Mouse (Mus musculus) left cerebral cortex, adult 11 months (tissue): Measurements from ENCODE around the gene Pxmp4.

Experiments used
- DNase-seq: peaks from one replicate; pipeline ENCODE4 v3.0.0; 2022; ENCODE audit warnings: low spot score

Gene Pxmp4

DNA sequence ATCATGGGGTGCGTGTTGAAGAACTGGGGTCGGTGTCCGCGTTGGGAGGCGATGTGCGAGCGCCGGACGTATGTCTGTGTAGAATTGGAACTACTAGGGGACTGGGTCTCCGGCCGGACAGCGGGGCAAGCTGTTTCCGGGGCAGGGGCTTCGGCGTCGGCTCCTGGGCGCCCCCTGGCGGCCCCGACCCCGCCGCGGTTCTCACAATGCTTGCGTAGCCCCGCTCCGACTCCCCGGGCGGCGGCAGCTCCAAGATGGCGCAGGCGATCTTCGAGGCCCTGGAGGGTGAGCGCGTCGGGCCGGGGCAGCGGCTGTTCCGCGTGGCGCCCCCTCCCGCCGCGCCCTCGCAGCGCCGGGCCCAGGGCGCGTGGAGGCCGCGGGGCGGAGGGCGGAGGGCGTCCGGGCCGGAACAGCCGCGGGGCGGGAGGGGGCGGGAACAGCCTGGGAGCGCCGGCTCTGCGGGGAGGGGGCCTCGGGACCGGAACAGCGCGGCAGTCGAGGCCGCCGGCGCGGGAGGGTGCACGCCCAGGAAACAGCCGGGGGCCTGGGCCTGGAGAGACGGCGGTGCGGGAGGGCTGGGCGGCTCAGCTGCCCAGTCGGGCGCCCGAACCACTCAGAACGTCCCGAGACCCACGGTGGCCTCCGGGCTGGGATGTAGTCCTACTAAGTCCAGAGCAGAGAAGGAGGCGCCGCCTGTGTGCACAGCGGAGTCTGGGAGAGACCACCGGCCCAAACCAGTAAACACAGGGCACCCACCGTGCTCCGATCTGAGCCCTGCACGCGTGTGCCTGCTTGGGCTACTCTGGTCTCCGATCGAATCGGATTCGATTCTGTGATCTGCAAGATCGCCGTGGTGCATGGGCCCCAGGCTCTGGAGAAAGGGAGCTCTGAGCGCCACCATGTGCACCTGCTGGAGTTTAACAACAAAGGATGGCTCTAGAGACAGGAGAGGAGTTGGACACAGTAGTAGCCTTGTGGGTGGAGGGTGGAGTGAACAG, 9.9 kb upstream of the Pxmp4 start, which contains the start of the genes Zfp341 and 4930519P11Rik:
Gene Zfp341, plus strand, starts transcription at position 180 of the 998 bp plus-strand sequence.
Gene 4930519P11Rik, minus strand, starts transcription at position 320 of the 998 bp plus-strand sequence.
- peak; percentile 81 for DNase-seq

DNA sequence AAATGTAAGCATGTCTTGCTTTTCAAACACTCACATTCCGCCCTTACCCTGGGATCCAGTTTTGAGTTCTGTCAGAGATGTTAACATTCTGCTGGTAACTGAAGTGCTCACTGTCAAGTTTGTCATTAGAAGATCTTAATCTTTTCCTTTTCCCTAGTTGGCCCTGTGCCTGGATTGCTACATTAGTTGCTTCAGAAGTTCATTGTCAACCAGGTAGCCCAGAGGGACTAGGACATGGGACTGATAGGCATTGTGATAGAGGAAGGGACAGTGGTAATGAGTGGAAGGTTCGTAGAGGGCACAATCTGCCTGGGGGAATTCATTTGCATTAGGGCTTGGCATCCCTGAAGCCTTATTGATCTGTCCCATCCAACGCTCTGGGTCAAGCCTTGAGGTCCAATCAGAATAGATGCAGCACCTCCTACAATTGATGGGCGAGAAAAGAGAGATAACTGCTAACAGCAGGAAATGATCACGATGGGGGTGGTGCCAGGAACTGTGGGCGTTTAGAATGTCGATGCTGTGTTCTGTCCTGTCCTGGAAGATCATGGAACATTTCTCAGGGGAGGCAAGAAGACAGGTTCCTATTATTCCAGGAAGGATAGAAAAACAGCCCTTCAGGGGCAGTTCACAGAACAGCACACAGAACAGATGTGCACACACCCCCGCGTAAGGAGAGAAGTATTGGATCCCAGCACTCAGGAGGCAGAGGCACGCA, 5.7 kb upstream of the Pxmp4 start:
- no peak for DNase-seq

DNA sequence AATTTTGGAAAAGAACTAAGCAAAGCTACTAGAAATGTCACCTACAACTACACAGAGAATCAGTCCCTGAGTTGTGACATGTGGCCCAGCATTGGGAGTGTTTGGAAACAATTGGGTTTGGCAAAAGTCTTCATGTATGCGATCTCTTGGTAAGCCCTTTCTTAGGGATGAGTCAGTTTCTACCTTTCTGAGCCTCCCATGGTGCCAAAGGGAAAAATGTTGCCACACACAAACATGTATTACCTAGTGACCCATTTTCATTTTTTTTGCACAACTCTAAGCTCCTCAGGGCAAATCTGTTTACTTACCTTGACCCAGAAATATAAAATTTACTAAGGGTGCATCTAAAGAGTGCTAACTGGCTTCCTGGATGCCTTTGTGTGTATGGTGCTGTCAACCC, 3.5 kb upstream of the Pxmp4 start:
- no peak for DNase-seq

DNA sequence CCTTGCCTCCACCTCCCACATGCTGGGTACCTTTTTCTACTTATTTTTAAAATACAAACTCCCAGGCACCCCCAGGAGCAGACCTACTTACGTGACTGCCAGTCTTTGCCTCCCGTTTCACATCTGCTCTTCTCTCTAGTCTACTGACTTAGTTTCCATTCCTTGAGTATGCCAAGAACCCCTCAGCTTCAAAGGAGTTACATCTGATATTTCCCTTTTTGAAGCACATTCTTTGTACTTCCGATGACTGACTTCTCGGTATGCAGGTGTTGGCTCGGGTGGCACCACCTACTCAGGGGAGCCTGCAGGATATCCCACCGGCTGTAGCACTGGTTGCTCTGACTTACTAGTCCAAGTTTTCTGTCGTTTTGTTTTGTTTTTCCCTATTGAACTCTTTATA, 648 bp upstream of the Pxmp4 start:
- DNase-seq, result no peak

DNA sequence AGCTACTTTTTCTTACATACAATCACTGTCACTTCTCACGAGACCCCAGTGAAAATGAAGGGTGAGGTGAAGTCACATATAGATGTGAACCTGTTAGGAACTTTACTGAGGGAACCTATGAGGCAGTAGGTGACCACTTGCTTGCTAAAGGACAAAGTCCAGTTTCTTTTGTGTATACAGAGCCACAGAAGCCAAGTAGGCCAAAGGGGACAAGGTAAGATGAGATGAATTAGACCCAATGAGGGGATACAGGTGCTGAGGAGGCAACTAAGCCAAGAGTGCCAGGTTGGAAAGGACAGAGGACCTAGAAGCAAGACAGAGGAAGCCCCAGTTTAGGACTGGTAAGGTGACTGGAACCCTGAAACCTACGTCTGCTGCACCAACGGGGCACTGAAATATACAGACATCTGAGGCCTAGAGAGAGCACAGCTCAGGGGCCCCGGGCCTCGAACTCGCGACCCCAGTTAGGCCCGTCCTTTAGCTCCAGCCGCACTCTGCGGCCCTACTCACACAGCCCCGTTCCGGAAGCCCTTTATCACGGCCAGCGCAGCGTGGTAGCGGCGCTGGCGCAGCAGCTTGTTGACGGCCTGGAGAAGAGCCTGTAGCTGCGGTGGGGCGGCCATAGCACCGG, 386 bp downstream of the Pxmp4 start:
- DNase-seq, result no peak

DNA sequence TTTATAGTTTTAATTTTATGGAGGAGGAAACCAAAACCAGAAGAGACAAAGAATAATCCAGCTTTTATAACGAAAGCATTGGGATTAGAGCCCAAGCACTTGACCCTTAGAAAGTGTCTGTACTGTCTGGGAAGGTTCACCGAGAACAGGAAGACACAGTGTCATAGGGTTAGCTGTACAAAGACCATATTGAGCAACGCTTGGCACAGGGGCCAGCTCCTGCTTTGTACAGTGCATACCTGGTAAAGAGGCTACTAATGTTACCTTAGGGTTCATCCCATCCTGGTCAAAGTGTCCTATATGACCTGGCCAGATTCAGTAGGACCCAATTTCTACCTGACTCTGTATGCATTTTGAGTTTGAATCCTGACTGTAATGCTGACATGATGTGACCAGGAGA, 2.2 kb downstream of the Pxmp4 start:
- no peak for DNase-seq

DNA sequence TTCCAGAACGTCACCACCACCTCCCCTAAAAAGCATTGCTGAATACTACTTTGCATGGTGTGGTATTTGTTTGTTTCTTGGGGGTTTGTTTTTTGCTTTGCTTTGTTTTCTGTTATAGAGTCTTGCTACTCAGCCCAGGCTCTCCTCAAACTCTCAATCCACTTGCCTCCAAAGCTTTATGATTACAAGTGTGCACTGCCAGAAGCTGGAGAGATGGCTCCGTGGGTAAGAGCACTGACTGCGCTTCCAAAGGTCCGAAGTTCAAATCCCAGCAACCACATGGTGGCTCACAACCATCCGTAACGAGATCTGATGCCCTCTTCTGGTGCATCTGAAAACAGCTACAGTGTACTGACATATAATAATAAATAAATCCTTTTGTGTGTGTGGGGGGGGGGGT, 2.9 kb downstream of the Pxmp4 start:
- DNase-seq, result no peak

DNA sequence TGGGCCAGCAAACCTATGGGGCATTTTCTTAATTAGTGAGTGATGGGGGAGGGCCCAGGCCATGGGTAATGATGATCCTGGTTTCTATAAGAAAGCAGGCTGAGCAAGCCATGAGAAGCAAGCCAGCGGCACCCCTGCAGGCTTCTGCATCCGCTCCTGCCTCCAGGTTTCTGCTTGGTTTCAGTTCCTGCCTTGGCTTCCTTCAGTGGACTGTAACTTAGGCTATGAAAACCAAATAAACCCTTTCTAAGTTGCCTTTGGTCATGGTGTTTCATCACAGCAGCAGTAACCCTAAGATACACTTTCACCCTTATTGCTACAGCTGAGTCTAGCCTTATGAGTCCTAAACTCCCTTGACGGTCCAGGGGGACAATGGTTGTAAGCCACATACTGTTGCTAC, 6.1 kb downstream of the Pxmp4 start:
- no peak for DNase-seq

DNA sequence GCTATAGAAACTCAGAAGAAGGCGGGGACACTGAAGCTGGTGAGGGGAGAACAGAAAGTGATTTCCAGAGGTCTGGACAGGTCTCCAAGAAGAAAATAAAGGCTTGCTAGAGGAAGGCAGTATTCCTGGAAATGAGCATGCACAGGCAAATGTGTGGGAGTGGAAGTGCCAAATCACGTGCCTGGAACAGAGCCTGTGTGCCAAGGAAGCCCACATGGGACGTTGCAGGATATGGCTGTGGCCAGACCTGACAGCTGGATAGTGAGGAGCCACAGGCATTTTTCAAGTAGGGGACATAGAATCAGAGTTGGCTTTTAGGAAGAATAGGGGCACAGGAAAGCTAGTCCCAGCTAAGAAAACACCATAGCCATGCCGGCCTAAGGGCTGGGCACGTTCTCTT, 7.7 kb downstream of the Pxmp4 start:
- no peak for DNase-seq

DNA sequence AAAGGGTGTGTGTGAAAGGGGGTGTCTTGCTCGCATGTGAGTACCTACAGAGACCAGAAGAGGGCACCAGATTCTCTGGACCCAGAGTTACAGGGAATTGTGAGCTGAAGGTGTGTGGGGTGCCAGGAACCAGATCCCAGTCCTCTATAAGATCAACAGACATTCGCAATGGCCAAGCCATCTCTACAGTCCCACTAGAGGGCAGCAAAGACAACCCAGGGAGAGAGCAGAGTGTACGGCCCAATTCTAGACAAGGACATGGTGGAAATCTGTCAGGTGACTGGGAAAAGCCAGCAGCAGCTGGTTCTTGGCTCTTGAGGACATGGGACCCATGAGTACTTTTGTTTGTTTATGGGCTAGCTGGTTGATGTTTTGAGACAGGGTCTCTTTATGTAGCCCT, 10.5 kb downstream of the Pxmp4 start:
- no peak for DNase-seq

DNA sequence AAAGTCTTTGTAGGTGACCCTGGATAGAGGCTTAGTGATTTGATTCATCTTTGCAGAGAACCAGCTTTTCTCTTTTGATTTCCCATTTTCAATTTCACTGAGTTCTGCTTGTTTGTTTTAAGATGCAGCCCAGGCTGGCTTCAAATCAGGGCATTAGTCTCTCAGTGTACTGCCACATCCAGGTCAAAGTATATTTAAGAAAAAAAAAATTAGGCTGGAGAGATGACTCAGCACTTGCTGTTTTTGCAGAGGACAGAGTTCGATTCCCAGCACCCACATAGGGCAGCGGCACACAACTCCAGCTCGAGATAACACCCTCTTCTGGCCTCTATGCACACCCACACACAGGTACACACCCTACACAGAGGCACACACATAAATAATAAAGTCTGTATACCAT, 12.3 kb downstream of the Pxmp4 start:
- DNase-seq, result no peak

DNA sequence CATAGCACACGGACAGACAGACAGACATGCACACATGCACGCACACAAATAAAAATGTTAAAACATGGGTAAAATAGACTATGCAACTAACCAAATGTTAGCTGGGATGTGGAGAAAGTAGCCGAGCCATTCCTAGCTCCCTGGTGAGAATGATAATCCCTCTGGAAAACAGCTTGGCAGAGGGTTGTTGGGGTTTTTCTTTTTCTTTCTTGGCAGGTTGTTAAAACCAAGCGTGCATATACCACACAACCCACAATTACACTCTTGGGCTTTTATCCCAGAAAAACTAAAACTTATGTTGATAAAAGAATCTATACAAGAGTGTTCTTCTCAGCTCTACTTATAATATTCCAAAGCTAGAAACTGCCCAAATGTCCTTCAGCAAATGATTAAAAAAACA, 14.5 kb downstream of the Pxmp4 start:
- DNase-seq, result no peak

DNA sequence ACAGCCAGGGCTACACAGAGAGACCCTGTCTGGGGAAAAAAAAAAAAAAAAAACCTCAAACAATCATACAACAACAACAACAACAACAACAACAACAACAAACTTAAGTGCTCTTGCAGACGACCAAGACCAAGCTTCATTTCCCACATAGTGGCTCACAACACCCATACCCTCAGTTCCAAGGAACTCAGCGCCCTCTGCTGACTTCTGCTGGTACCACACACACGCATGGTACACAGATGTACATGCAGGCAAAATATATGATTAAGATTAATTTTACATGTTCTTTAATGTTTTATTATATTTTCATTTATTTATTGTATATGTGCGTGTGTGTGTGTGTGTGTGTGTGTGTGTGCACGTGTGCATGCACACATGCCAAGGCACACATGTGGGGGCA, 17.1 kb downstream of the Pxmp4 start:
- no peak for DNase-seq

DNA sequence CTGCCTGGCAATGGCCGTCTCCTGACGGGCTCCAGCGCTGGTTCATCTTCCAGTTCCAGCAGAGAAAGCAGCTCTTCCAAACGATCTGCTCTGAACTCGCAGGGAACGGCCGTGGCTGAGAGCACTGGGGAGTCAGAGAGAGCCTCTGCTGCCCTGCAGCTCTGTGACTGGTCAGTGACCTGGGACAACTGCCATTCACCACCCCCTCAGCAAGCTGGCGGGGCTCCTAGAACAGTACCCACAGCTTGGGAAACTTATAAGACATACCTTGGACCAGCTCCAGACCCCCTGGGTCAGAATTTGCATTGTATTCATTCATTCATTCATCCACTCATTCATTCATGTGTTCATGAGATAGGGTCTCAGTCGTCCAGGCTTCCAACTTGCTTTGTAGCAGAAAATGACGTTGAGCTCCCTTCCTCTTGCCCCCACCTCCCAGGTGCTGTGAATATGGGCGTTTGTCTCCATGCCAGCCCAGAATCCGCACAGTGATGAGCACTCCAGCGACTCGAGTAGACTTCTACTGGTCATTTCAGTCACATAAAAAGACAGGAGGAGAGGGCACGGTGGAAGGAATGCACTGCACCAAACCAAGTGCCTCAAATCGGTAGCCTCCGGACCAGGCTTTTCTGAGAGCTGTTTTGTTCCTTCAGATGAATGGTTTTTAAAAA, 18.4 kb downstream of the Pxmp4 start:
- no peak for DNase-seq

DNA sequence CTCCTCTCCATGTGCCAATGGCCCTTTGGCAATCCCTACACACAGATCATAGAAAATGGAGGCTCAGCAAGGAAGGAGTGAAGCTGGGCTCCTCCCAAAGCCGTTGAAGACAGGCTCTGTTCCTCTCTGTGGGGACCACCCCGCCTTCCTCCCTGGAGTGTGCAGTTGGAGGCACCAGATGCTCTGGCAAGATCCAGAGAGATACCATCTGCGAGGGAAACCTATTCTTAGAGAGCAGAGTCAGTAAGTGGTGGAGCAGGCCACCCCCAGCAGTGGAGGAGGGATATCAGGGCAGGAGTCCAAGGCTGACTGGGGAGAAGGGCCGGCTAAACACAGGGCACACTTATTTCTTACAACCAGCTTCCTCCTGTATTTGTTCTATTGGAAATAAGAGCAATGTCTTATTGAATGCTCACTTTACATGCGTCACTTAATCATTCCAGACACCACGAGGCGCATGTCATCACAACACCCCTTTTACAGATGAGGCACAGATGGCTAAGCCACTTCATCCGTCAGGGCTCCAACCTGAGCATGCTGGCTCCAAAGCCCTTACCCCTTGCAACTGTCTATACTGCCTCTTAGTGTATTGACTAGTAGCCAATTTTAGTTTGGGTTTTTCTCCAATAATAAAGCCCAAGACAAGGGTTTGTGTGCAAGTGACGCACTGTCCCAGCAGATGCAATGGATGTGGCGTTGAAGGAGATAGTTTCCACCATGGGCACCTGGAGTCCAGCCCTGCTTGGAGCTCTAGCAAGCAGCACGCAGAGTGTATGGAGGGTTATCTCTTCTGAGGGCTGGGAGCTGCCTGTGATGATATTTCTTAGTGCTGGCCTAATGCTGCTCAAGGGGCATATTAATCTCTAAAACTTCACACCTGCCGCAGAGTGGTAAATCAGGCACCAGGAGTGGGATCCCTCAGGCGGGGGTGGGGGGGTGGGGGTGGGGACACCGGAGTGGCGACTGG, 19.3 kb downstream of the Pxmp4 start:
- DNase-seq, result peak; percentile 87

DNA sequence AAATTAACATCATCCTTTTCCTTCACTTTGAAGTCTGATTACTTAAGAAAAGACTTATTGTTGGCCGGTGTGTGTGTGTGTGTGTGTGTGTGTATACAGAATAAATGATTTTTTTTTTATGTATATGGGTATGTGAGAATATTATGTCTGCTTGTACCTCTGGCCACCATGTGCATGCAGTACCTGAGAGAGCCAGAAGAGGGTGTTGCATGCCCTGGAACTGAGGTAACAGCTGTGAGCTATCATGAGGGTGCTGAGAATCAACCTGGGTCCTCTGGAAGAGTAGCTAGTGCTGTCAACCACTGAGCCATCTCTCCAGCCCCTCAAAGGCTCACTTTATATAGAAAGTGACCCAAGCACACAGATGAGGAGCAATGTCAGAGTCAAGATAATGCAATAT, 22.1 kb downstream of the Pxmp4 start:
- no peak for DNase-seq

DNA sequence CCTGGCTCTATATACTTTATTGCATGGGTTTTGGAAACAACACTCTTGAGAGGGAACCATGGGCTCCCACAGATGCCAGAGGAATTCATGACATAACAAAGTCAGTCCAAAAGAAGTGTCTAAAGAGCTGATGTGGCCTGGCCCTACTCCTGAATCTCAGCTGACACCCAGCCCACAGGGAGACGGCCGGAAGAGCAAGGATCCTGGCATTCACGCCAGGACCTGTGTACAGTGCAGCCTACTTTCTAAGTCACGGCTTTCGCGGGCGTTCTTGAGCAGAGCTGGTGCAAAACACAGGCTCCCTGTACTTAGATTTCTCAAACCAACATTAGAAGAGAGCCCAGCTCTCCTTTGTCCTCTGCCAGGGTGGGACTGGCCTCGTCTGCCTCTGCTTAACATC, 22.9 kb downstream of the Pxmp4 start:
- no peak for DNase-seq

DNA sequence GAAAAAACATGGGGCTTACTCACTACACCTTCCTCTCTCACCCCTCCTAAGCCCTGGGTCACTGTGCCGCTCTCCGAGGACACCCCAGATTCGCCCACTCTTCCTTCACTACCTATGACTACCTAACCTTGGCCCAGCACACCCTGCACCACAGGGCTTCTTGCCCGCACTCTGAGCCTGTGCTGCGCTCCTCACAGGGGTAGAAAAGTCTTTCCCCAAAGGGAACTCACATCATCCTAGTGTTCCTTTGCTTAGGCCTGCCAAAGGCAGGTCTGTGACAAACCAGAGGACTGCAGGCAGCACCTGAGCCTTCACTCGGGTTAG, 25.8 kb downstream of the Pxmp4 start:
- DNase-seq, result no peak

DNA sequence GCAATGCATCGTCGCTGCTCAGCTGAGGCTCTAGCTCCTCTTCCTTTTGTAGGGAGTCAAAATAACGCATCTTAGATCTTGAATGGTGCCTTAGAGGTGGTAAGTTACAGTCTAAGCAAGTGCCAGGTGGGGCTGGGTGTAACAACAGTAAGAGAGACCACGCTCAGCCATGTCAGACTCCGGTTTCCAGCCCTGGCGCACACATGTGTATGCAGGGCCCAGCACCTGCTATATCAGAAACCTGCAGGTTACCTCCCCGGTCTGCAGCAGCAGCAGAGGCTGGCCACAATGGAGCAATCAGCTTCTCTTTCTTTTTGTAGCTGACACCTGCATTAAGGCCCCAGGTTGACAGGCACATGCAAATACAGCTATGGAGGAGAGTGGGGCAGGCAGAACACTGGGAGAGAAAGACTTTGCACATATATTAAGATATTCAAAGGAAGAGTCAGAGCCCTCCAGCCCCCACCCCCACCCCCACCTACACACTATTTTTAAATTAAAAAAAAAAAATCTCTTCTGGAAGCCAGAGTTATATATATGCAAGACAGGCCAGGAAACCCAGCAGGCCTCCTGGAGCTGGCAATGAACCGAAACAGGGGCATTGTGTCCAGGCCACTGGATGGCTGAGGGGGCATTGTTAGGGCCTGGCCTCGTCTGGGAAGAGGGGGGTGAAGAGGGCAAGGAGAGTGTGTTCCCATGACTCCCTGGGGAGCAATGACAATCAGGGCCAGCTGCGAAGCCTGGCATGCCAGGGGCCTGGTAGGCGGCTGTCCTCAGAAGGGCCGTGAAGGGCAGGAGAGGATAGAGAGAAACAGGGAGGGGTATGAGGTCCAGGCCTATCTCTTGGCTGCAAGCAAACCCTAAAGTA, 26.4 kb downstream of the Pxmp4 start:
- no peak for DNase-seq

DNA sequence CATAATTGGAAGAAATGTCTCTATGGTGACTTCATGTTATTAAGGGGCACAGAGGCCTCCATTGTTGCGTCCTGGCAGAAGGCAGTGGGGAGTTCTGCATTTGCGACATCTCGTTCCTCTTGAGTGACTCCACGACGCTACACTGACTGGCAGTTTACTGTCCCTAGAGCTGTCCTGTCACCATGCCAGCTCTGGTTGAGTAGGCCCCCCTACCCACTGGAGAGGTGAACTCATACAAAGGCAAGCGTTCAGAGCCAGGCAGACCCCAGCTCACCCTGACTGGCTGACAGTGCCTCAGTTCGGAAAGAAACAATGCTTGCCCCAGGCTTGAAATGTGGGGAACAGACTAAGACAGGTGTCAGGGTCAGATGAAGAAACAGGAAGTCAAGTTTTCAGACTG, 29.2 kb downstream of the Pxmp4 start:
- DNase-seq, result no peak
